Mouse (Mus musculus): ENCODE data around the gene Olfr282. TPM values are rescaled to one million over a fixed set of nuclear protein-coding genes. Genes with fewer than 3 reads are reported as not detected.
"Not testable (repeated sequence)": the region's sequence is repeated elsewhere in the genome, so short reads cannot be mapped to it uniquely, and the experiment has no call there.

The Olfr282 gene
- not detected in 2 replicates for polyA plus RNA-seq (2012; ENCODE audit: insufficient read depth, insufficient read length, missing spikeins)

DNA sequence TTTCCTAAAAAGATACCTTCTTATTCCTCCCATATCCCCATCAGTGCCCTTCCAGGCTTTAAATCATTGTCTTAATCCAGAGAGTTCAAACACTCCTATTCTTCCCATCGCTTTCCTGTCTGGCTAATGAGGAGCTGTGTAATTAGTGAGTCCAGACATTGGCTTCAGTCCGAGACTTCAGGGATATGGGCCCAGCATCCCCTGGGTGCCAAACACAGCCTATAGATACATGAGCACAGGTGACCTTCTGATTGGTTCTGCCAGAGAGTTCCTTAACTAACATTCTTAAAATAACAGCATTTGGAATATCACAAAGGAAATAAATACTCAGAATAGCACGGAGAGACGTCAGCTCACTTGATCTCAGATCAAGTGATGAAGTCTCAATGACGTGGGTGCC is at the start of gene Olfr282:
TSS of gene Olfr282 (plus strand) at position 301 of the 400 bp plus-strand sequence.
- H3K27ac ChIP-seq (replicated peaks; ENCODE audit: low read depth, low read length); H3K4me1 ChIP-seq (ENCODE audit: control insufficient read depth, insufficient read depth, insufficient read length, low read length); H3K4me3 ChIP-seq (ENCODE audit: insufficient read depth, low read depth, low read length): not testable (repeated sequence)

DNA sequence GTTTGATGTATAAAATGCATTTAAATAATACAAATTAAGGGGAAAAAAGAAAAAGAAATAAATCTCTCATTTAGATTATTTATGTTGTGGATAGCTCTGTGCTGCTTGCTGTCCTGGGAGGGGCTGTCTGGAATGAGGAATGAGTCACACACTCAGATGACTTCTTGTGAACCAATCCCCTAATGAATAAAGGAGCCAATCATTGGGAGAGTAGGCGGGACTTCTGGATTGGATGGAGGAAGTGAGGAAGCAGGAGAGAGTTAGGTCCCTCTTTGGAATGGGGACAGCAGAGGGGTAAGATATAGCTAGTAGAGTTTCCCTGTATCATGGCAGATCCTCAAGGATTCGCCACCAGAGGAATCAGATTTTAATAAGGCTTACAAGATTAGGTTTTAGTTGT is 43.4 kb upstream of the Olfr282 start:
- no peak overlapping the region for H3K4me3 ChIP-seq (ENCODE audit: insufficient read depth, low read depth, low read length)
- no peak overlapping the region for H3K27ac ChIP-seq (replicated peaks; ENCODE audit: low read depth, low read length)
- no peaks in the 10 kb centered on the region for H3K4me1 ChIP-seq (ENCODE audit: control insufficient read depth, insufficient read depth, insufficient read length, low read length)

DNA sequence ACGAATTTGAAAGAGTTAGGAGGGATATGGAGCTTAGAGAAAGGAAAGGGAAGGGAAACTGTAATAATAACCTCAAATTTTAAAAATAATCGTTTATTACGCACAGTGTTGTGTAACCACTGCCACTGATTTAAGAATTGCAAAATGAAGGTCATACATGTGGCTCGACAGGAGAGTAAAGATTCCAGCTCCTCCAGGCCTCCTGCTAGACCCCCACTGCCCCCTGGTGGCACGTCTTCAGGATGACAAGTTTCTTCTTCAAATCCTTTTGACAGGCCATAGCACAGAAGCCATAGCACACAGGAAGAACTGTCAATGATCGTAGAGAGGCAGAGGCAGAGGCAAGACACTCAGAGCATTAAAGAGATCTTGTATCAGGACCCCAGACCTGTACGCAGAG is 41.2 kb upstream of the Olfr282 start:
- Histone ChIP-seq H3K27ac (replicated peaks; ENCODE audit: low read depth, low read length) (no peak overlapping the region), H3K4me3 (ENCODE audit: insufficient read depth, low read depth, low read length) (no peak overlapping the region), H3K4me1 (ENCODE audit: control insufficient read depth, insufficient read depth, insufficient read length, low read length) (no peaks in the 10 kb centered on the region)

DNA sequence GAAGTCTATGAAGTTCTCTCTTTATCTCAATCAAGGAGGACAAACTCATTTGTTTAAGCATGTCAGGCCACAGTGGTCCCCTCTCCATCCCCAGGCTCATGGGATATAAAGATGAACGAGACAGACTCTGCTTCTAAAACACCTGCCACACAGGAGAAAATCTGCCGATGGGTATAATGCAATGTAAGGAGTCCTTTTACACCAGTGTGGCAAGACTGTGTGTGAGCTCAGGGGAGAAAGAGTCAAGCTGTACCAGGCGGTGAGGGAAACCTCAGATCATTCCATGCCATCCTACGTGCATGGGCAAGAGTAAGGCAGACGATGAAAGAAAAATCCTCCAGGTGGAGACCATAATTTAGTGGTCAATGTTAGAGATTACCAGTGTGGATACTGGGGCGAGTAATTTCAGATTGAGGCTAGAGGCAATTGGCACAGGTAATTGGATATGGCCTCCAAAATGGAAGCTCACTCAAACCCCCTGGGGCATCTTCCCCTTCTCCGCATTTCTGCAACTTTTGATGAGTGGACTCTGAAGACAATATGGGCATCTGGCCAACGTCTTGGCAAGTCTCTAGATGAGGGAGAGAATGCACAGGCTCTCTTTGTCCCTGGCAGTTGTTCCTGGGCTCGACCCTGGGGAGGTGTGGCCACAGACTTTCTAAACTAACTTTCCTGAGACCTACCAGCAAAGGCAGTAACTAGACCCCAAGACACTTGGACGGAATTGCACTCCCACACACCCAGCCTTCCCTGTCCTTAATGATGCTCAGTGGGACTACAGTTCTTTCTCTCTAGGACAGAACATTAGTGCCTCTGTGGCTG is 39.7 kb upstream of the Olfr282 start:
- no peaks in the 10 kb centered on the region for H3K4me1 ChIP-seq (ENCODE audit: control insufficient read depth, insufficient read depth, insufficient read length, low read length)
- H3K27ac ChIP-seq (replicated peaks; ENCODE audit: low read depth, low read length) = no peak overlapping the region
- H3K4me3 ChIP-seq (ENCODE audit: insufficient read depth, low read depth, low read length) = no peak overlapping the region

DNA sequence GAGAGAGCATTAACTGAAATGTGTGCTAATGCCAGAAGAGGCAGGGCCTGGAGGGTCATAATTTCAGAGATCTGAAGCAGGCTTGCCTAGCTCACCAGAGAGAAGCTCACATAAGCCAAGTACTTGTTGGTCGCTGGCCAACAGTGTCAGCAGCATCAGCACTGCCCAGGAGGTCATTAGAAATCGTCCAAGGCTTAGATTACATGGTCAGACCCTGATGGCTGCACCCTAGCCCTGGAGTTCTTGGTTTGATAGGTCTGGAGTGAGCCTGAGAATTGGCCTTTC is 39.2 kb upstream of the Olfr282 start:
- no peak overlapping the region for H3K4me3 ChIP-seq (ENCODE audit: insufficient read depth, low read depth, low read length)
- no peaks in the 10 kb centered on the region for H3K4me1 ChIP-seq (ENCODE audit: control insufficient read depth, insufficient read depth, insufficient read length, low read length)
- no peak overlapping the region for H3K27ac ChIP-seq (replicated peaks; ENCODE audit: low read depth, low read length)

DNA sequence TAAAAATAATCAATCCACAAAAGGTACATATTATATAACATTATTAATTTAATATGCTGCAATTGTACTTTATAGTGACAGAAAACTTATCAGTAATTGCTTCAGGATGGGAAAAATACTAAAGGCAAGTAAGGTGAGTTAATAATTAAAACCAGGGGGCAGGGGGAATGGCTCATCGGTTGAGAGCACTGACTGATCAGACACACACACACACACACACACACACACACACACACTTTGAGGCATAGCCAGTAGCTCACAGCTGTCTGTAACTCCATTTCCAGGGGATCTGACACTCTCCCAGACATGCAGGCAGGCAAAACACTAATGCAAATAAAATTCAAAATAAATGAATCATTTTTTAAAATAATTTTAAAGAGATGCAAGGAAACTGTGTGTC is 33.9 kb upstream of the Olfr282 start:
- Histone ChIP-seq H3K4me3 (ENCODE audit: insufficient read depth, low read depth, low read length) (no peak overlapping the region), H3K4me1 (ENCODE audit: control insufficient read depth, insufficient read depth, insufficient read length, low read length) (no peaks in the 10 kb centered on the region), H3K27ac (replicated peaks; ENCODE audit: low read depth, low read length) (no peak overlapping the region)

DNA sequence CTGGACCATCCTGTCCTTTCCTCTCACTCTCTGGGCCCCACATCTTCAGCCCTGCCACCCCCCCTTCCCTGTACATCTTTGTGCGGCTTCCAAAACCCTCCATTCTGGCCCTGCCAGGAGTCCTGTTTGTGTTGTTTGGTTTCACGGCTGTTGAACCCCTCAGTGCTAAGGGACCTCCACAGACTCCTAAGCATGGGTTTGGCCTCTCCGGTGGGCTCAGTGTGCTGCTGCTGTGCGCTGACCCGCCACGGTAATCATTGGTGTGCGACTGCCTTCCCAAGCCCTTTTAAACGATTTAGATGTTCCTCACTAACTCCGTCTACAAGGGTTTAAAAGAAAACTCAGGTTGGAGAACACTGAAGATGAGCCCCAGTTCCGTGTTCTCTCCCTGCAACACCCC is 28.7 kb upstream of the Olfr282 start:
- Histone ChIP-seq H3K4me3 (ENCODE audit: insufficient read depth, low read depth, low read length) (no peak overlapping the region), H3K27ac (replicated peaks; ENCODE audit: low read depth, low read length) (no peak overlapping the region), H3K4me1 (ENCODE audit: control insufficient read depth, insufficient read depth, insufficient read length, low read length) (no peaks in the 10 kb centered on the region)

DNA sequence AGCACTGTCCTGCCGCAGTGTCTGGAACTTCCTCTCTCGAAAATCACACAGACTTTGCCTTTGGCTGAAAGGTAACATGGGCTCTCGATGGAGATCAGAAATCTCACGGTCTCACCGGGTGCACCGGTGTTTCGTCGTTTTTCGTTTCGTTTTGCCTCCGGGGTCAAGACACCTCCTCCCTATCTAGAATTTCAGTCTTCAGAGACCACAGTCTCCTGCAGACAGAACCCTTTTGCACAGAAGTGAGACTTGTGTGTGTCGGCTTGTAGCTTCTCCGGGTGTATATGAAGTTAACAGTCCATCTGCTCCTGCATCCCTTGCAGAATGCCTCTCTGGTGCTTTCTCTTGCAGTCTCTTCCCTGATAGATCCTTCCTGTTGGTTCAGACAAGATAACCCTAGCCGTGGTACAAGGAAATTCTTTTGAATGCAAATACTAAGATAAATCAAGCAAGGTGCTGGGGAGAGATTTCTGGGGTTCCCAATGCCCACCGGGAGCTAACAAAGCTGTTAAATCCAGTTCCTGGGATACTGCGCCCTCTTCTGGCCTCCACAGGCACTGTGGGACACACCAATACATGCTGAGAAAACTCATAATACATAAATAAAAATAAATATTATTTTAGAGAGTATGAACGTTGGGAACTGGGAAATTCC is 22.5 kb upstream of the Olfr282 start:
- no peak overlapping the region for H3K27ac ChIP-seq (replicated peaks; ENCODE audit: low read depth, low read length)
- no peaks in the 10 kb centered on the region for H3K4me1 ChIP-seq (ENCODE audit: control insufficient read depth, insufficient read depth, insufficient read length, low read length)
- H3K4me3 ChIP-seq (ENCODE audit: insufficient read depth, low read depth, low read length) = no peak overlapping the region

DNA sequence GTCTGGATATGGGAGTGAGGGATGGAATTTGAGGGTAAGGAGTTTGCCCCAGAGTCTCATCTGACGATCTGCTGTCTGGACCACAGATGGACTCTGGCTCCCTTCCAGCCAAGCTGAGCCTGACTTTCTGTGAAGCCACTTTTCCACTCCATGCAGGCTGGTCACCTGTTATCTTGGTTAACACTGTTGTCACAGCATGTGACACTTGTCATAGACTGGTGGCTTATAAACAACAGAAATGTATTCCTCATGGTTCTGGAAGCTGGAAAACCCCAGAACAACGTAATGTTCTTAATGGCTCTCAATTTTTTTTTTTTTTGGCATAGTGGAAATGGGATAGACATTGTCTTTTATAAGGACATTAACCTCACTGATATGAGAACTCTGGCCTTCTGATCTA is 21.4 kb upstream of the Olfr282 start:
- H3K4me3 ChIP-seq (ENCODE audit: insufficient read depth, low read depth, low read length) = no peak overlapping the region
- no peak overlapping the region for H3K27ac ChIP-seq (replicated peaks; ENCODE audit: low read depth, low read length)
- H3K4me1 ChIP-seq (ENCODE audit: control insufficient read depth, insufficient read depth, insufficient read length, low read length) = no peaks in the 10 kb centered on the region

DNA sequence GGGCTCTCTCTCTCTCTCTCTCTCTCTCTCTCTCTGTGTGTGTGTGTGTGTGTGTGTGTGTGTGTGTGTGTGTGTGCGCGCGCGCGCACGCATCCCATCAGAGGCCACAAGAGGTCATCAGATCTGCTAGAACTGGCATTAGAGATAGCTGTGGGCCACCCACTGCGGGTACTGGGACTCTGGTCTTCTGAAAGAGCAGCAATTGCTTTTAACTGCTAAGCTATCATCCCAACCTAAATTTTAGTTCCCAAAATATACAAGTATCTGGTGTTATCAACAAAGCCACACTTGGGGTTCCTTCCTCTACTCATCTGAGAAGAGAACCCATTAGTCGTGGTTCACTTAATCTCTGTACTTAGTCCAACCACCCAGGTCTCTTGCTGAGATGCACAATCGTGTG is 20.8 kb upstream of the Olfr282 start:
- Histone ChIP-seq H3K4me1 (ENCODE audit: control insufficient read depth, insufficient read depth, insufficient read length, low read length) (no peaks in the 10 kb centered on the region), H3K27ac (replicated peaks; ENCODE audit: low read depth, low read length) (no peak overlapping the region), H3K4me3 (ENCODE audit: insufficient read depth, low read depth, low read length) (no peak overlapping the region)

DNA sequence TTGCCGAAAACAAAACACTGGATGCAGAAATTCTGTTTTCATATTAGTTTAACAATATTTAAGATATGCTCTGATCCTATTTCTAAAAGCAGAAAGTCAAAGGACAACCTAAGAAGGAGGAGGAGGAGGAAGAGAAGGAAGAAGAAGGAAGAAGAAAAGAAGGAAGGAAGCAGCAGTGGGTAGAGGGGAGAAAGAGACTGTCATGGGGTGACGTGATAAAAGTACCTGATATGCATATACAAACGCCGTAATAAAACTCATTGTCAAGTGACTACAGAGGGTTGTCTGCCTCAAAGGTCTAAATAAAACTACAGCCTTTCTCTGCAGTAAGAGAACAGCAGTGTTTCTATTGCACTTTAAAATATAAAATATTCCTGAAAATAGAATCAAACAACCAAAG is 15.0 kb upstream of the Olfr282 start:
- H3K4me1 ChIP-seq (ENCODE audit: control insufficient read depth, insufficient read depth, insufficient read length, low read length) = no peaks in the 10 kb centered on the region
- H3K27ac ChIP-seq (replicated peaks; ENCODE audit: low read depth, low read length) = no peak overlapping the region
- H3K4me3 ChIP-seq (ENCODE audit: insufficient read depth, low read depth, low read length) = no peak overlapping the region

DNA sequence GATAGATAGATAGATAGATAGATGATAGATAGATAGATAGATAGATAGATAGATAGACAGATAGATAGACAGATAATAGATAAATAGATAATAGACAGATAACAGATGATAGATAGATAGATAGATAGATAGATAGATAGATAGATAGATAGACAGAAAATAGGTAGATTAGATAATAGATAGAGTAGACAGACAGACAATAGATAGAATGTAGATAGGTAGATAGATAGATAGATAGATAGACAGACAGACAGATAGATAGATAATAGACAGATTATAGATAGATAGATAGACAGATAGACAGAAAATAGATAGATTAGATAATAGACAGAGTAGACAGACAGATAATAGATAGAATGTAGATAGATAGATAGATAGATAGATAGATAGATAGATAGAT is 14.2 kb upstream of the Olfr282 start:
- H3K27ac ChIP-seq (replicated peaks; ENCODE audit: low read depth, low read length); H3K4me3 ChIP-seq (ENCODE audit: insufficient read depth, low read depth, low read length); H3K4me1 ChIP-seq (ENCODE audit: control insufficient read depth, insufficient read depth, insufficient read length, low read length): not testable (repeated sequence)

DNA sequence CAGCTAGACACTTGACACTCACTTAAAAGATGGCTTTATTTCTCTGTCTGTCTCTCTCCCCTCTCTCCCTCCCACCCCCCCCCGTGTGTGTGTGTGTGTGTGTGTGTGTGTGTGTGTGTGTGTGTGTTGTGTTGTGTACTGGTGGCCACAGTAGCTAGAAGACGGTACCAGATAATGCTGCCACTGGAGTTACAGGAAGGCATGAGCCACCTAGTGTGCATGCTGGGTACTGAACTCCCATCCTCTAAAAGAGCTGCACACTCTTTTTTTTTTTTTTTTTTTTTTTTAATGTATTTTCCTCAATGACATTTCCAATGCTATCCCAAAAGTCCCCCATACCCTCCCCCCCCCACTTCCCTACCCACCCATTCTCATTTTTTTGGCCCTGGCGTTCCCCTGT is 13.7 kb upstream of the Olfr282 start:
- not testable (repeated sequence) for H3K4me3 ChIP-seq (ENCODE audit: insufficient read depth, low read depth, low read length); H3K27ac ChIP-seq (replicated peaks; ENCODE audit: low read depth, low read length); H3K4me1 ChIP-seq (ENCODE audit: control insufficient read depth, insufficient read depth, insufficient read length, low read length)

DNA sequence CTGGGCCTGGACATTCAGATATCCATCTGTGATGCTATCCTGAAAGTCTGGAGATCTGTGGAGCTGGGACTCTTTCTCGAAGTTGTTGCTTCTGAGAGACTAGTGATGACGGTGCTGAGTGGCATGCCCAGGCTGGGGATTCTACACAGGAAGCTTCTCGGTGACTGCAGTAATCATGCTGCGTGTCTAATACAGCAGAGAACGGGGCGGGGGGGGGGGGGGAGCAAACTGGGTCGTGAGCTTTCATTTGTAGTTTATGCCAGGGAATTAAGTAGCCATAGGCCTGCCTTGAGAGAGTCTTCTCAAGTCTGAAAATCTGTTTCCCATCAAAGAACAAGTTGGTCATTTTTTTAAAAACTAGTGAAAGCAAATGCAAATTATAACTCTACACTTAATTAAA is 12.9 kb upstream of the Olfr282 start:
- H3K4me1 ChIP-seq (ENCODE audit: control insufficient read depth, insufficient read depth, insufficient read length, low read length) = no peaks in the 10 kb centered on the region
- no peak overlapping the region for H3K4me3 ChIP-seq (ENCODE audit: insufficient read depth, low read depth, low read length)
- no peak overlapping the region for H3K27ac ChIP-seq (replicated peaks; ENCODE audit: low read depth, low read length)

DNA sequence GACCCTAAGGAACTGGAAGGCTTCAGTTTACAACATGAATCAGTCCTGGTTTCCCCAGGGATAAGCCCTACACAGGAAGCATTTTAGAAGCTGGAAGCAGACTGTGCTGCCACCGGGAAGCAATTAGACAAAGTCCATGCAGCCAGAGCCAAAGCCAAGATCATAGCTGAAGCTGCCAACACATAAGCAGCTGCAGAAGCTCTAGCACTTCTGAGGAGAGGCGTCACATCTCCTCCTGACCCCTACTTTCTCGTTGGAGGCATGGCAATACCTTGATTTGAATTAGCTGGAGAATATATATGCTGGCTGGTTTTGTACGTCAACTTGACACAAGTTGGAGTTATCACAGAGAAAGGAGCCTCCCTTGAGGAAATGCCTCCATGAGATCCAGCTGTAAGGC is 10.1 kb upstream of the Olfr282 start:
- Histone ChIP-seq H3K4me3 (ENCODE audit: insufficient read depth, low read depth, low read length) (no peak overlapping the region), H3K27ac (replicated peaks; ENCODE audit: low read depth, low read length) (no peak overlapping the region), H3K4me1 (ENCODE audit: control insufficient read depth, insufficient read depth, insufficient read length, low read length) (no peaks in the 10 kb centered on the region)

DNA sequence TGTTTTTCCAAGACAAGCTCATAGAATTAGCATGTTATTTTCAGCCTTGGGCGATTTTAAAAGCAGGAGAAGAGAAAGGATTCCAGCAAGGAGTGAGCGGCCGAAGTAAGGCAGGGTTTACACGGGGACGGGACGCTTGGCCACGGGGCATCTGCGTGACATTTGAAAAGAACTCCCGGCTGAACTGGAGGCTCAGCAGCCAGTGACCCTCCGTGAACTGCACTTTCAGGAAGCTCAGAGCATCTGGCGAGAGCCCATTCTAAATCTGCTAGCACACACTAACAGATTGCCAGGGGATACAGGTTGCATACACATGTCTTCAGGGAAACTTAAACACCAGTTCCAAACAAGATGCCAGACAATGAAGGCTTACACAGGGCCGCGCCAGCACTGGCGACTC is 6.7 kb upstream of the Olfr282 start:
- Histone ChIP-seq H3K27ac (replicated peaks; ENCODE audit: low read depth, low read length) (no peak overlapping the region), H3K4me3 (ENCODE audit: insufficient read depth, low read depth, low read length) (no peak overlapping the region), H3K4me1 (ENCODE audit: control insufficient read depth, insufficient read depth, insufficient read length, low read length) (no peaks in the 10 kb centered on the region)

Measured in brown adipose tissue, adult 24 weeks (tissue).